Mouse (Mus musculus) kidney, adult 2 months (tissue): ENCODE results near the gene Defb26. TPM values are rescaled to one million over a fixed set of nuclear protein-coding genes. Genes with fewer than 3 reads are reported as not detected.

Experiments
- DNase-seq: peaks from one replicate; pipeline ENCODE4 v3.0.0; 2021
- H3K27ac ChIP-seq: fragments of 200-500 bp; 2 replicates; pipeline ENCODE4 v1.5.1; 2012; ENCODE audit warnings: low read depth, low read length, control low read depth, inconsistent platforms; ENCODE audit not compliant: insufficient read depth
- H3K27me3 ChIP-seq: fragments of 200-500 bp; replicated peaks from 2 replicates; pipeline ENCODE4 v1.6.1; 2012; ENCODE audit warnings: mild to moderate bottlenecking, moderate library complexity, low read length, inconsistent platforms; ENCODE audit not compliant: control insufficient read depth, insufficient read depth
- H3K36me3 ChIP-seq: fragments of 200-500 bp; 2 replicates; pipeline ENCODE4 v1.6.1; 2012; ENCODE audit warnings: mild to moderate bottlenecking, moderate library complexity, low read length, inconsistent platforms; ENCODE audit not compliant: control insufficient read depth, insufficient read depth
- H3K4me1 ChIP-seq: fragments of 200-500 bp; 2 replicates; pipeline ENCODE4 v1.6.1; 2011; ENCODE audit warnings: low read length; ENCODE audit not compliant: control insufficient read depth, insufficient read depth
- H3K4me3 ChIP-seq: fragments of 200-500 bp; 2 replicates; pipeline ENCODE4 v1.5.1; 2011; ENCODE audit warnings: mild to moderate bottlenecking, low read depth, low read length, control low read depth; ENCODE audit not compliant: insufficient read depth
- CTCF ChIP-seq: fragments of 200-500 bp; conservative IDR thresholded peaks from 2 replicates; pipeline ENCODE4 v1.5.1; 2011; ENCODE audit warnings: low read depth, mild to moderate bottlenecking, control low read depth, low read length, moderate library complexity, mixed read lengths; ENCODE audit not compliant: insufficient read depth, insufficient read length
- POLR2A ChIP-seq: fragments of 200-500 bp; IDR thresholded peaks from one replicate; pipeline ENCODE4 v1.6.1; 2011; ENCODE audit warnings: low read depth, low read length, control low read depth
- WGBS: fragments of 180-500 bp; shearing (Covaris S2); methylation state at CpG from one replicate; pipeline ENCODE4 v1.1.7; 2018; 5-methylcytosine and 5-hydroxymethylcytosine counted together
- polyA plus RNA-seq: library from polyadenylated mRNA; depleted of rRNA; stranded (reverse); fragments of >200 nt; gene quantifications from 2 replicates; pipeline ENCODE4 v1.2.3, GENCODE M21; 2012

The Defb26 gene
- polyA plus RNA-seq, 1 experiment = 1.0 TPM

DNA sequence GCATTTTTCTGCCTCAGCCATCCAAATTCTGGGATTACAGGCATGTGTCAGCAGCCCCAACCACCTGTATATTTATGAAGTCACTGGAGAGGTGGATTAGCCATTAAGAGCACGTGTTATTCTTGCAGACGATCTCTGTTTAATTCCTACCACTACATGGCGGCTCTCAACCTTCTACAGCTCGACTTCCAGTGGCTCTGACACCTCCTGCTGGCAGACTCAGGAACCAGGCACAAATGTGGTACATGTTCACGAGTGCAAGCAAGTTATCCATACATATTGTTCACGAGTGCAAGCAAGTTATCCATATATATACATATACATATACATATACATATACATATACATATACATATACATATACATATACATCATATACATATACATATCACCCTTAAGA, 18.3 kb downstream of the Defb26 start:
- WGBS = 80% methylated on average over 6 of the region's 6 CpGs
- no peak for DNase-seq
- H3K36me3 ChIP-seq = no peaks in the 10 kb centered on the region
- H3K4me3 ChIP-seq = no peak overlapping the region
- no peak overlapping the region for H3K27ac ChIP-seq
- no peak for TF ChIP-seq POLR2A
- H3K4me1 ChIP-seq = no peaks in the 10 kb centered on the region
- no peaks in the 10 kb centered on the region for H3K27me3 ChIP-seq

GRCm38 (mm10) chr2:152490038-152490437, 21.5 kb downstream of the Defb26 start, which contains the start of gene Defb22:
TSS of gene Defb22 (minus strand) at chr2:152490138.
- H3K27me3 ChIP-seq = no peaks in the 10 kb centered on the region; the same call in 1 of the 2 replicates
- TF ChIP-seq CTCF = no peak
- no peak for TF ChIP-seq POLR2A
- no peak within 1 kb of the TSS for H3K4me3 ChIP-seq
- H3K27ac ChIP-seq = no peak within 1 kb of the TSS
- no peak for DNase-seq
- H3K36me3 ChIP-seq = no peaks in the 10 kb centered on the region
- no peaks in the 10 kb centered on the region for H3K4me1 ChIP-seq

- Histone ChIP-seq H3K27me3 (no peaks in the 10 kb centered on the region; the same call in 1 of the 2 replicates), H3K4me1 (no peaks in the 10 kb centered on the region), H3K36me3 (no peaks in the 10 kb centered on the region), H3K4me3 (no peak overlapping the region), H3K27ac (no peak overlapping the region)
- TF ChIP-seq POLR2A (no peak), CTCF (no peak)
- DNase-seq = no peak
- WGBS = 83% methylated on average over 2 of the region's 2 CpGs
Measured at GRCm38 (mm10) chr2:152487024-152487423, 24.5 kb downstream of the Defb26 start.

DNA sequence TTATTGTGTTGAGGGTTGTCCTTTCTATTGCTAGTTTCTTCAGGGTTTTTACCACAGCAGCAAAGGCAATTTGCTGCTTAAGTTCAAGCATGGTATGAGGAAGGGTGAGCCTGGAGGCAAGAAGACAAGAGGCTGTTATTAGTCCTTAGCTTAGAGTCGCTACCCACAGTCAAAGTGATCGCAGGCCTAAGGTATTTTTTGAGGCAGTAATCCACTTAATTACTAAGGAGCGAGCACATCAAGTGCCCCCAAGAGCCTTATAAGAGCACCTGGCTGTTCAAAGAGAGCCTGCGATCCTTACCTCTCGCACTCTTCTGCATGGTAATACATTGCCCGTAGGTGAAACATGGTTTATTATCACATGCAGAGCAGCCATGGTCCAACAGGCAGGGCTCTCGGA, 29.8 kb downstream of the Defb26 start:
- H3K36me3 ChIP-seq = no peaks in the 10 kb centered on the region
- H3K27ac ChIP-seq = no peak overlapping the region
- DNase-seq = no peak
- WGBS = 90% methylated on average over 7 of the region's 7 CpGs
- no peaks in the 10 kb centered on the region for H3K4me1 ChIP-seq
- H3K27me3 ChIP-seq = no peaks in the 10 kb centered on the region
- no peak for TF ChIP-seq POLR2A
- TF ChIP-seq CTCF = no peak
- no peak overlapping the region for H3K4me3 ChIP-seq

DNA sequence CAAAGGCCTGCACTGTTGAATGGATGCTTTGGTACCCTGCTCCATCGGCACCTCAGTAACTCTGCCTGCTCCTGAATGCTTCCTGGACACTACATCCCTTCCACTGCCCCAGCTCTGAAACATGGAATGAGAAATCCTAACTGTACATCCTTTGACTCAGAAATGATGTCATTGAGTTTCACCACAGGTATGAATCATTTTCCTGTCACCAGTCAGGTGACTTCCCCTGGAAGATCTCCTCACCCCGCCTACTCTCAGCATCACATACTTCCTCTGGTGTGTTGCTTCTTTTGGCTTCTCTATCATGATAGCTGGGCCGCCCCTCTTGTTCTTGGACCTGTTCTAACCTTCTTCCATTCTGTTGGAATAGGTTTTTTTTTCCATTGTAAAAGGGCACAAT, 30.6 kb downstream of the Defb26 start:
- Histone ChIP-seq H3K27ac (no peak overlapping the region), H3K4me3 (no peak overlapping the region), H3K4me1 (no peaks in the 10 kb centered on the region), H3K27me3 (no peaks in the 10 kb centered on the region), H3K36me3 (no peaks in the 10 kb centered on the region)
- no peak for TF ChIP-seq POLR2A
- TF ChIP-seq CTCF = no peak
- 87% methylated on average over 3 of the region's 3 CpGs for WGBS
- DNase-seq = no peak

DNA sequence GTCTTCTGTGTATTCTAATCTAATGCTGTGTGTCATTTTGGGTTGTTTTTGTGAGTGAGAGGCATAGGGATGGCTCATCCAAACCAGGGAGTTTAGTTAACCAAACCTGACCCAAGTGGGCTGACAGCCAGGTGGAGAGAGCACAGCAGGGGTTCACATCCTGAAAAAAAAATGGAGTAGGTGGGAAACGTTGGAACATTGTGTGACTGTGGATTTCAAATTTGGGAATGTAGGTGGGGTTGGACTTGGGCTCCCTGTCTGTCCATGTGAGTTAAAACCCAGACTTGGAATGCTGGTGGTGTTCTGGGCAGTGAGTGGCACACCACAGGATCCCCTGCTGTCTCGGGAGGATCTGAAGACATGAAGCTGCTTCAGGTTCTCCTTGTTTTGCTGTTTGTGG, 34.7 kb downstream of the Defb26 start, which contains the start of gene Defb20:
TSS of gene Defb20 (plus strand) at position 301 of the 400 bp plus-strand sequence.
- Histone ChIP-seq H3K4me3 (no peak within 1 kb of the TSS), H3K4me1 (no peaks in the 10 kb centered on the region), H3K27ac (no peak within 1 kb of the TSS), H3K27me3 (no peaks in the 10 kb centered on the region), H3K36me3 (no peaks in the 10 kb centered on the region)
- no peak for DNase-seq
- TF ChIP-seq CTCF = no peak
- no peak for TF ChIP-seq POLR2A
- 53% methylated on average over 2 of the region's 2 CpGs for WGBS

GRCm38 (mm10) chr2:152472434-152472833, 39.1 kb downstream of the Defb26 start:
- TF ChIP-seq POLR2A (no peak), CTCF (no peak)
- DNase-seq = peak; percentile 42
- 15% methylated on average over 3 of the region's 3 CpGs for WGBS
- H3K4me1 ChIP-seq = no peaks in the 10 kb centered on the region
- no peak overlapping the region for H3K27ac ChIP-seq
- no peaks in the 10 kb centered on the region for H3K27me3 ChIP-seq
- no peaks in the 10 kb centered on the region for H3K36me3 ChIP-seq
- no peak overlapping the region for H3K4me3 ChIP-seq

- Histone ChIP-seq H3K4me3 (no peak overlapping the region), H3K4me1 (no peaks in the 10 kb centered on the region), H3K27me3 (no peaks in the 10 kb centered on the region), H3K27ac (no peak overlapping the region), H3K36me3 (no peaks in the 10 kb centered on the region)
- peak; percentile 72 for DNase-seq
- TF ChIP-seq POLR2A (no peak), CTCF (0 out of 2 replicates have a peak, but pooled peaks have one; percentile 18)
- 22% methylated on average over 7 of the region's 7 CpGs for WGBS
Measured at GRCm38 (mm10) chr2:152470973-152471372, 40.5 kb downstream of the Defb26 start.
